20 mouse cellular contexts compared by ENCODE assay signal in genomic region chr7:132747096-132747495, GRCm38 (mm10).
DNase-seq lines count a peak whose midpoint lies in the region; TF ChIP-seq lines count a peak whose summit lies in the region.
"Had no signal": no experiment of that assay in that cellular context is flagged by ENCODE, and none has a peak within 500 bp of the region (broad histone marks: within the 10 kb centered on the region; RNA-seq: fewer than 3 reads in every experiment).

No protein-coding gene starts in this region.

- intact Hi-C loops in left cerebral cortex, postnatal 4 days (cut with DNase I) = no loop called here
- intact Hi-C loops in left cerebral cortex, postnatal 25 days (cut with DNase I) = no loop called here

- DNase-seq in left cerebral cortex, postnatal 4 days = peak; percentile 77
- no peak for DNase-seq in left cerebral cortex, postnatal 25 days (ENCODE audit: low spot score in 2 of 2)
- DNase-seq in cerebellum, adult 2 months = peak; percentile 74 to 76
- peak; percentile 67 to 69 for DNase-seq in cerebellum, postnatal 36 days
- DNase-seq in adrenal gland, adult 2 months = no peak
- DNase-seq in T-cell, adult 2 months (ENCODE audit: low spot score) = no peak
- DNase-seq: adrenal gland, postnatal 14 days; B cell, adult 2 months; heart, postnatal 10 days; kidney, adult 9 months; kidney, postnatal 25 days; layer of hippocampus, adult 9-11 months; lung, embryonic 14.5 days had no signal

- TF ChIP-seq POLR2A in cerebellum, adult 2 months (IDR thresholded peaks at IDR 0.05; ENCODE audit: borderline replicate concordance, insufficient read depth, low read length) = no peak

- no peak overlapping the region for H3K4me3 ChIP-seq in brown adipose tissue, adult 24 weeks (ENCODE audit: insufficient read depth, low read depth, low read length)
- no peak overlapping the region for H3K4me3 ChIP-seq in cerebellum, adult 2 months (replicated peaks; ENCODE audit: insufficient read depth, low read depth, low read length)
- H3K4me3 ChIP-seq: embryonic facial prominence, embryonic 13.5 days; hindbrain, embryonic 13.5 days; intestine, embryonic 15.5 days; left cerebral cortex, adult 2 months; liver, embryonic 12.5 days had no signal

- peaks cover 40% of the 10 kb centered on the region for H3K4me1 ChIP-seq in brown adipose tissue, adult 24 weeks (ENCODE audit: control insufficient read depth, insufficient read depth, insufficient read length, low read length)
- peaks cover 37% of the 10 kb centered on the region for H3K4me1 ChIP-seq in cerebellum, adult 2 months (ENCODE audit: control insufficient read depth, insufficient read depth, low read length)

- peak overlapping the region; percentile 23 for H3K27ac ChIP-seq in brown adipose tissue, adult 24 weeks (replicated peaks; ENCODE audit: low read depth, low read length)
- peak overlapping the region; percentile 20; the same call in 1 of the 2 replicates for H3K27ac ChIP-seq in cerebellum, adult 2 months (ENCODE audit: insufficient read depth, low read length)
- H3K27ac ChIP-seq: embryonic facial prominence, embryonic 13.5 days; hindbrain, embryonic 13.5 days; intestine, embryonic 15.5 days; left cerebral cortex, adult 2 months; liver, embryonic 12.5 days; macrophage had no signal

- no peaks in the 10 kb centered on the region for H3K27me3 ChIP-seq in cerebellum, adult 2 months (ENCODE audit: control insufficient read depth, insufficient read depth, low read length)
- H3K27me3 ChIP-seq: embryonic facial prominence, embryonic 13.5 days; hindbrain, embryonic 13.5 days; intestine, embryonic 15.5 days; liver, embryonic 12.5 days had no signal

- WGBS in cerebellum, adult 2 months = 18% methylated on average over 6 of the region's 6 CpGs

- TF ChIP-seq CTCF in cerebellum, adult 2 months (IDR thresholded peaks at IDR 0.05; ENCODE audit: borderline replicate concordance, insufficient read depth, low read depth, low read length) = no peak

Comparison
In these comparisons a context has a peak if more than half of its experiments do, and no peak if none do; other contexts are left out.
1. DNase-seq: peak in left cerebral cortex, postnatal 4 days (single experiment), cerebellum, adult 2 months (2 of 2) and cerebellum, postnatal 36 days (2 of 2); none in left cerebral cortex, postnatal 25 days (0 of 2), adrenal gland, adult 2 months (single experiment) and T-cell, adult 2 months (single experiment).